Mouse (Mus musculus): ENCODE results near the gene Smarca1. TPM values are rescaled to one million over a fixed set of nuclear protein-coding genes. Genes with fewer than 3 reads are reported as not detected.

The Smarca1 gene
- 1.6 TPM for polyA plus RNA-seq (2015; fragmentation: Illumina TruSeq; extraction: RNeasy Lipid Tissue Mini Kit (QIAGEN cat#74804); ENCODE audit: insufficient read depth, low replicate concordance)

GRCm38 (mm10) chrX:47892431-47893024 is at the start of gene Smarca1:
Gene Smarca1 (minus strand): TSS chrX:47892974.

DNA sequence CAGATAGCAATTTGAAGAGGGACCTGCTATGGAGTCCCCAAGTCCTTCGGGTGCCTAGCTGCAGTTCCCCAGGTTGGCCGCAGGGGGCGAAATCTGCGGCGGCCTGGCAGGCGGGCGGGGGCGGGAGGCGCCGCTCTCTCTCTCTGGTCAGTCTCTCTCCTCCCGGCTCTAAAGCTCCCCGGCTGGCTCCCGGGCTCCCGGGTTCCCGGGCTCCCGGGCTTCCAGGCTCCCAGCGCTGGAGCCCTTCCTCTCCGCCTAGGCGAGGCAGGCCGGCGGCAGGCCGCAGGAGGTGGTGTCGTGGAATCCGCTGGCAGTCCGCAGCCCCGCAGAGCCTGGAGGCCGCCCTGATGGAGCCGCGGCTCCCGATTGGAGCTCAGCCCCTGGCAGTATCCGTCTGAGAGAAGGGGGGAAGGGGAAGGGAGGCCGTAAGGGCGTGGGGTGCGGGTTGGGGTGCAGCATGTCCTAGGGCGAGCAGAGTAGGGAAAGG is 19.6 kb upstream of the Smarca1 start, which contains the start of gene Ocrl:
Gene Ocrl, plus strand, starts transcription at position 82 of the 487 bp plus-strand sequence.

Other genes starting within 250 kb of the Smarca1 start
- gene Ocrl, start 19.4 kb upstream of the Smarca1 start, polyA plus RNA-seq (2015; fragmentation: Illumina TruSeq; extraction: RNeasy Lipid Tissue Mini Kit (QIAGEN cat#74804); ENCODE audit: insufficient read depth, low replicate concordance), result 23.5 TPM
- gene Apln, start 141.9 kb upstream of the Smarca1 start, polyA plus RNA-seq (2015; fragmentation: Illumina TruSeq; extraction: RNeasy Lipid Tissue Mini Kit (QIAGEN cat#74804); ENCODE audit: insufficient read depth, low replicate concordance), result 0.76 TPM
- gene Xpnpep2, start 215.8 kb upstream of the Smarca1 start, polyA plus RNA-seq (2015; fragmentation: Illumina TruSeq; extraction: RNeasy Lipid Tissue Mini Kit (QIAGEN cat#74804); ENCODE audit: insufficient read depth, low replicate concordance), result not detected

Data from spleen, adult 10 weeks (tissue).